Mouse (Mus musculus) embryonic facial prominence, embryonic 15.5 days (tissue): ENCODE measurements at regions not wholly inside any gene's neighbourhood (a gene's known extent, or its start where the extent isn't known, plus 50 kb on each side); places are given as distances from the start of the nearest gene placed in this dataset.

ENCODE experiments used
- ATAC-seq: fragments of 200-750 bp; cut with Nextera tagmentation; 2 replicates; pipeline ENCODE4 v1.8.0; 2017; ENCODE audit warnings: low read depth, moderate TSS enrichment; ENCODE audit not compliant: insufficient number of reproducible peaks, low FRiP score, low TSS enrichment
- H3K27ac ChIP-seq: fragments of 300-500 bp; sonication (generic); replicated peaks from 2 replicates; pipeline ENCODE4 v1.5.1; 2015; ENCODE audit warnings: mild to moderate bottlenecking, inconsistent platforms
- H3K27me3 ChIP-seq: fragments of 300-500 bp; sonication (generic); 2 replicates; pipeline ENCODE4 v1.6.1; 2015; ENCODE audit warnings: inconsistent platforms
- H3K36me3 ChIP-seq: fragments of 300-500 bp; sonication (generic); 2 replicates; pipeline ENCODE4 v1.6.1; 2015; ENCODE audit warnings: mild to moderate bottlenecking, inconsistent platforms
- H3K4me1 ChIP-seq: fragments of 300-500 bp; sonication (generic); 2 replicates; pipeline ENCODE4 v1.6.1; 2015; ENCODE audit warnings: inconsistent platforms
- H3K4me2 ChIP-seq: fragments of 300-500 bp; sonication (generic); replicated peaks from 2 replicates; pipeline ENCODE4 v1.6.1; 2015; ENCODE audit warnings: mild to moderate bottlenecking, inconsistent platforms
- H3K4me3 ChIP-seq: fragments of 300-500 bp; sonication (generic); replicated peaks from 2 replicates; pipeline ENCODE4 v1.5.1; 2015; ENCODE audit warnings: mild to moderate bottlenecking, inconsistent platforms
- H3K9ac ChIP-seq: fragments of 300-500 bp; sonication (generic); 2 replicates; pipeline ENCODE4 v1.6.1; 2015; ENCODE audit warnings: inconsistent platforms
- H3K9me3 ChIP-seq: fragments of 300-500 bp; sonication (generic); replicated peaks from 2 replicates; pipeline ENCODE4 v1.6.1; 2016; ENCODE audit warnings: inconsistent platforms
- WGBS: fragments of 180-500 bp; shearing (Covaris S2); methylation state at CpG from one replicate; pipeline ENCODE4 v1.1.7; 2015; 5-methylcytosine and 5-hydroxymethylcytosine counted together

DNA sequence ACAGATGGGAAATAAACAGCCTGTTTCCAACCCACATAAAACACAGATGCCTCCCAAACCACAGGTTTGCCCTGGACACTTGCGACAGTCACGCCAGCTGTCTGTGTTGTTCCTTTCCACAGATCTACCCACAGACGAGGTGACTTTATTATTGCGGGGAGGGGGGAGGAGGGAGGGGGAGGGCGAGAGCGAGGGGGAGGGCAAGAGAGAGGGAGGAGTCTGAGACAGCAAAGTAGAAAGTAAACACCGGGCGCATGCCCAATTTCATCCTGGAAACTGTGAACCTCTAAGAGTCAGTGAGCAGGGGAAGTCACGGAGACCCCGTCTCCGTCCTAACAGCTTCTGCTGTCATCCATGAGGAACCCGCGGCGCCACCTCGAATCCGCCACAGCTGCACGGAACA lies 155.8 kb downstream of the Dyrk2 start:
- Histone ChIP-seq H3K9me3 (no peaks in the 10 kb centered on the region), H3K27me3 (no peaks in the 10 kb centered on the region), H3K4me2 (no peak overlapping the region), H3K9ac (no peak overlapping the region), H3K4me1 (no peaks in the 10 kb centered on the region), H3K27ac (no peak overlapping the region), H3K36me3 (no peaks in the 10 kb centered on the region), H3K4me3 (no peak overlapping the region)
- no peak for ATAC-seq
- 83% methylated on average over 17 of the region's 17 CpGs for WGBS

DNA sequence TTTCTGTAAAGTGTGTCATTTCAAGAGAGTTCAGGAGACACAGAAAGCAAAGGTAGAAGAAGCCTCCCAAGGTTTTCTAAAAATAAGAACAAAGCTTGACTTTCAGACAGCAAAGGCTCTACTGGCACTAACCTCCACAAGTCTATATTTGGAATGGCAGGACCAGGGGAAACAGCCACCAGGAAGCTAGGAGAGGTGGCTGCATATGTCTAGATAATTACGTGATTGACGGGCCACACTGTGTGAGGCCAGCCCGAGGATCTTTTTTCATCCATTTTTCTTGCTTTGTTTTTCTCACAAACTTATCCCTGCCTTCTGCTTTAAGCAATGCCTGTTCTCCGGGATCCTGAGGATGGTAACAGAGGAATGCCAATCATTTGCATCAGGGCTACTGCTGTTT lies 155.4 kb downstream of the Dyrk2 start:
- Histone ChIP-seq H3K4me2 (no peak overlapping the region), H3K9me3 (no peaks in the 10 kb centered on the region), H3K27ac (no peak overlapping the region), H3K9ac (no peak overlapping the region), H3K4me3 (no peak overlapping the region), H3K4me1 (no peaks in the 10 kb centered on the region), H3K27me3 (no peaks in the 10 kb centered on the region), H3K36me3 (no peaks in the 10 kb centered on the region)
- WGBS: 79% methylated on average over 4 of the region's 4 CpGs
- ATAC-seq: no peak

DNA sequence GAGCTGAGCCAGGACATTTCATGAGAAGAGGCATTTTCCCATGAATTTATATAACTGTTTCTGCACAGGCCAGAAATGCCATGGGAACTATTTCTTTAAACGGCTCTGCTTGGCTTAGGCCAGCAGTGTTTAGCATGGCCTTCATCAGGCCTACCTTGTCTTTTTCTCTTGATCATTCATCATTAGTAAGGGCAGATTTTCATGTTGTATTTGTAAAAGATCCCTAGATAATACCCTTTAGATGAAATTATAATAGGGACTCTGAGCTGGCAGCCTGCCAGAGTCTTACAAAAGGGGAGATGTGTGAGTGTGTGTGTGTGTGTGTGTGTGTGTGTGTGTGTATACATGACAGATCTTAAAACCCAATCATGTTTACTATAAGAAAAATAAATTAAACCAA lies 149.4 kb downstream of the Dyrk2 start:
- Histone ChIP-seq H3K27ac (no peak overlapping the region), H3K4me2 (no peak overlapping the region), H3K27me3 (no peaks in the 10 kb centered on the region), H3K4me1 (peaks cover 13% of the 10 kb centered on the region), H3K9ac (no peak overlapping the region), H3K9me3 (no peaks in the 10 kb centered on the region), H3K4me3 (no peak overlapping the region), H3K36me3 (no peaks in the 10 kb centered on the region)
- 33% methylated on average over 1 of the region's 1 CpGs for WGBS
- ATAC-seq: no peak

DNA sequence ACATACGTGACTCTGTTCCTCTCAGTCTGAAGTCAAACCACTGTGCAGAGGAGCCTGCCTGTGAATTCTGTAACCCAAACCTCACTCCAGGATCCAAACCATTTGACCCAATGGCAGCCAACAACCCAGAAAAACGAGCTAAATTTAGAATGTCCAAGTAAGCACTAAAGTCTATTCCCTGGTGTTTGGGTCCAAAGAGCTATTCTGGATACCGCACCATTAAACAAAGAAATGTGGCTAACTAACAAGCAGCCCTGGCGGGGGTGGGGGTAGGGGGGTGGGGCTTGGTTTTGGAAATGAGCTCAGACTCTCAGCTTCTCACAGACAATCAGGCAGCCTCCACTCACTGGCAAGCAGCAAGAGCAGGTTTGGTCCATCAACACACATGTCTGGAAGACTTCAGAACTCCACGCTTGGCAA lies 147.9 kb downstream of the Dyrk2 start:
- Histone ChIP-seq H3K36me3 (no peaks in the 10 kb centered on the region), H3K4me1 (peaks cover 13% of the 10 kb centered on the region), H3K27ac (0 out of 2 replicates have a peak overlapping the region, but pooled peaks have one; percentile 14), H3K4me2 (no peak overlapping the region), H3K27me3 (no peaks in the 10 kb centered on the region), H3K9me3 (no peaks in the 10 kb centered on the region), H3K4me3 (no peak overlapping the region), H3K9ac (no peak overlapping the region)
- ATAC-seq: peak; percentile 79
- 21% methylated on average over 5 of the region's 5 CpGs for WGBS

DNA sequence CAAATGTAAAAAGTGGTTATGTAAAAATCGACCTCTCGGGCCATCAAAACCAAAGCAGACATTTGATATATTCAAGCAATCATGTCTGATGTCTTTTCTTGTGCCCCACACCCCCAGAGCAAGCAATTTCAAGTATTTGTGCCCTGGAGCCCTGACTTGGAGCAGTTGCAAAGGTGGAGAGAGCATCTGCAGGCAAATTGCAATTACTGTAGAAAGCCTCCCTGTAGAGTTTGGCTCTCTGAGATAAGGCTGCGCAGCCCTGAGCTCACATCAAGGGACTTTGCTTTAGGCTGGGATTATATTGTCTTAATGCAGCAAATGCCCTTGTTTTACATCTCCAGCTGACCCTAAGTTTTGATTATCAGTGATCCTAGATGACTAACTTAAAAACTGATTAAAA lies 147.3 kb downstream of the Dyrk2 start:
- H3K36me3 ChIP-seq: no peaks in the 10 kb centered on the region
- no peak overlapping the region for H3K27ac ChIP-seq
- no peaks in the 10 kb centered on the region for H3K9me3 ChIP-seq
- 27% methylated on average over 3 of the region's 3 CpGs for WGBS
- peaks cover 13% of the 10 kb centered on the region for H3K4me1 ChIP-seq
- H3K9ac ChIP-seq: no peak overlapping the region
- H3K4me2 ChIP-seq: no peak overlapping the region
- no peak for ATAC-seq
- H3K27me3 ChIP-seq: no peaks in the 10 kb centered on the region
- H3K4me3 ChIP-seq: no peak overlapping the region

DNA sequence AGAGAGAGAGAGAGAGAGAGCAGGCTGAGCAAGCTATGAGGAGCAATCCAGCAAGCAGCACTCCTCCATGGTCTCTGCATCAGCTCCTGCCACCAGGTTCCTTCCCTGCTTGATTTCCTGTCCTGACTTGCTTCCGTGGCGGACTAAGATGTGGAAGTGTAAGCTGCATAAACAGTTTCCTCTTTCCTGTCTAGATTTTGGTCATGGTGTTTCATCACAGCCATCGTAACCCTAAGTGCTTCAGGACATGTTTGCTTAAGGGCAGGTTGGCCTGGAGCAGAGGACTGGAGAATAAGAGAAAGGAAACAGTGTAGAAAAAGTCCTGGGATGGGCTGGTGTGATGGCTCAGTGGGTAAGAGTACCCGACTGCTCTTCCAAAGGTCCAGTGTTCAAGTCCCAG lies 133.9 kb downstream of the Dyrk2 start:
- no peak for ATAC-seq
- no peak overlapping the region for H3K9ac ChIP-seq
- no peaks in the 10 kb centered on the region for H3K9me3 ChIP-seq
- H3K27ac ChIP-seq: no peak overlapping the region
- H3K36me3 ChIP-seq: no peaks in the 10 kb centered on the region
- no peak overlapping the region for H3K4me3 ChIP-seq
- H3K4me1 ChIP-seq: no peaks in the 10 kb centered on the region
- H3K4me2 ChIP-seq: no peak overlapping the region
- WGBS: 82% methylated on average over 4 of the region's 4 CpGs
- no peaks in the 10 kb centered on the region for H3K27me3 ChIP-seq

DNA sequence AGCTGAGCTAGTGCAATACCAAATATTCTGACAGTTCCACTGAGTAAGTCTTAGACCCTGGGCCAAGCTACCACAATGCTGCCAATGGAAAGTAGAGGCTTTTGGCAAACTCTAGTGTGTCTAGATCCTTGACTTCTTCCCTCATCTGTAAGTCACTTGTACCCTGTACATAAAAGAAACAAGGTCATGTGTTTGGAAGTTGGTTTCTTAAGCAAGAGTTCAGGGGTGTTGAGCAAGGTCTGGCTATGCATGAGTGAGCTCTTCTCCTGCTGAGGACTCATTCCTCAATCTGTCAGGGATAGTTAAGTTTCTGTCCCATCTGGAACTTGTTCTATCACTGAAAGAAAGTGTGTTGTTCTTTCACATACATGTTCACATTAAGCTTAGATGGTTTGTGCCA lies 132.9 kb downstream of the Dyrk2 start:
- Histone ChIP-seq H3K4me1 (no peaks in the 10 kb centered on the region), H3K4me2 (no peak overlapping the region), H3K27me3 (no peaks in the 10 kb centered on the region), H3K36me3 (no peaks in the 10 kb centered on the region), H3K27ac (no peak overlapping the region), H3K9ac (no peak overlapping the region), H3K4me3 (no peak overlapping the region), H3K9me3 (no peaks in the 10 kb centered on the region)
- ATAC-seq: no peak

DNA sequence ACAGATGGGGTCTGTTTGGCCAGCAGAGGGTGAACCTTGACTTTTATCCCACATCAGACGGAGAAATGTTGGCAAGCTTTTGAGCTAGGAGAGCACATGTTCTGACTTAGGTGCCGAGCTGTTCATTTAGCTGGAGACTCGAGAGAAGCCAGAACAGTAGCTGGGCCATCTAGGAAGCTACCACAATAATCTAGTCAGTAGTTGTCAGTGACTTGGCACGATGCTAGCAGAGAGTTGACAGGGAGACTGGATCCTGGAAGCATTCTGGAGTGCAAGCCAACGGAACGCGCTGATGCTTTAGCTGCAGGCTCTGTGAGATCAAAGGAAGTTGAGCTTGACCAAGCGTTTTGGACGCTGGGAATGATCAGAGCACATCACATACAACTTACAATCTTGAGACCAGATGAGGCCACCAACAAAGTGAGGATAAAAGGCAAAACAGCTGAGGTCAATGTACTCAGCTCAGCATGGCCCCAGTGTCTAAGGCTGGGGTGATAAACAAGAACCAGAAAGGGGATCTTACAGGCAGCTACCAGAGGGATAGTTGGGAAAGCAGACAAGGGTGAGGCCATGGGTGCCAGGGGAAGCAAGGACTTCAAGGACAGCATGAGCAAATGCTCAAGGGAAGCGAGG lies 130.0 kb downstream of the Dyrk2 start:
- no peak overlapping the region for H3K27ac ChIP-seq
- H3K36me3 ChIP-seq: no peaks in the 10 kb centered on the region
- H3K9ac ChIP-seq: no peak overlapping the region
- 64% methylated on average over 10 of the region's 10 CpGs for WGBS
- H3K4me2 ChIP-seq: no peak overlapping the region
- no peak for ATAC-seq
- no peaks in the 10 kb centered on the region for H3K27me3 ChIP-seq
- no peak overlapping the region for H3K4me3 ChIP-seq
- no peaks in the 10 kb centered on the region for H3K4me1 ChIP-seq
- no peaks in the 10 kb centered on the region for H3K9me3 ChIP-seq

DNA sequence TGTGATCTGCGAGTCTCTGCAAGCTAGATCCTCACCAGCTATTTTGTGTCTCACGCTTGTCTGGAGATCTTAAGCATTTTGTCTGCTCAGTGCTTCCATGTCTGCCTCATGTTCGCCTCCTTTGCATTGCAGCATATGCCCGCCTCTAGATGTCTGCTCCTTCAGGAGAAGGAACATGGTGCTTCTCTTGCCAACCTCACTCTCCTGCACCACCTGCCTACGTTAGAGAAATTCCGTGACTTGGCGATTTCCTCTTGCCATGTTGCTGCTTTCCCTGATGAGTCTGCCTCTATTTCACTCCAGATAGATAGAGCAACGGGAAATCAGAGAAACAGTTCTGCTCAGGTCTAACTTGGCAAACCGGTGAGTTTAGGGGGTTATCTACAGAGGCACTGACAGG lies 126.2 kb downstream of the Dyrk2 start:
- peaks cover 5% of the 10 kb centered on the region for H3K4me1 ChIP-seq
- WGBS: 81% methylated on average over 9 of the region's 9 CpGs
- H3K9ac ChIP-seq: no peak overlapping the region
- no peaks in the 10 kb centered on the region for H3K27me3 ChIP-seq
- no peak for ATAC-seq
- H3K4me2 ChIP-seq: no peak overlapping the region
- H3K4me3 ChIP-seq: no peak overlapping the region
- no peak overlapping the region for H3K27ac ChIP-seq
- H3K36me3 ChIP-seq: no peaks in the 10 kb centered on the region
- no peaks in the 10 kb centered on the region for H3K9me3 ChIP-seq

DNA sequence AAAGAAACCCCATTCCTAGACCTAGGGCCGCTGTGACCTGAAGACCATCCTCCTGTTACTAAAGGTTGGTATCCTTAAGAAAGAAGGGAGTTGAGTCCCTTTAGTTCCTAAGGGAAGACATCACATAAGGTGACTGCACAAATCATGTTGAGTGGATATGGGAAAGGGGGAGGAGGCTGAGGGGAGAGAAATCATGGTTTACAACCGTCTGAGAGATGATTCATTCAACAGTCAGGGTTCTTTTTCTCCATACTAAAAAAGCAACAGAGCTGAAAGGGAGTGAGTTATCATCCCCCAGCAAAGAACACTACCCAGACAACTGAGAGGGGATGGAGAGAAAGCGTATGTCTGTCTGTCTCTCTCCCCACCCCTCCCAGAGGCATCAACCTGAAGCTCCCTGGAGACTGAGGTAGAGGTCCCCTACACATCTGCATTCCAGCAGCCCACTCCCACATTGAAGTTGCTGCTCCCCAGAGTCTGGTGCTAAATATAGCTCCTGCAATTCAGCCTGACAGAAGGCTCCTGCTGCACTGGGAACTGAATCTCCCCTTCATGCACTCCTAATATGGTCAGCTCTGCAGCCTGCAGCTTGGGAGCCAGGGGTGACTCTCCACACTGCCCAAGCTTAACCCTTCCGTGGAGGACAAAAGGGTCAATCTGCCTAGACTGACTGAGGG lies 123.2 kb downstream of the Dyrk2 start:
- H3K36me3 ChIP-seq: no peaks in the 10 kb centered on the region
- H3K9me3 ChIP-seq: no peaks in the 10 kb centered on the region
- 44% methylated on average over 4 of the region's 4 CpGs for WGBS
- no peak overlapping the region for H3K27ac ChIP-seq
- H3K4me2 ChIP-seq: no peak overlapping the region
- ATAC-seq: no peak
- no peak overlapping the region for H3K4me3 ChIP-seq
- peaks cover 5% of the 10 kb centered on the region for H3K4me1 ChIP-seq
- no peak overlapping the region for H3K9ac ChIP-seq
- no peaks in the 10 kb centered on the region for H3K27me3 ChIP-seq

DNA sequence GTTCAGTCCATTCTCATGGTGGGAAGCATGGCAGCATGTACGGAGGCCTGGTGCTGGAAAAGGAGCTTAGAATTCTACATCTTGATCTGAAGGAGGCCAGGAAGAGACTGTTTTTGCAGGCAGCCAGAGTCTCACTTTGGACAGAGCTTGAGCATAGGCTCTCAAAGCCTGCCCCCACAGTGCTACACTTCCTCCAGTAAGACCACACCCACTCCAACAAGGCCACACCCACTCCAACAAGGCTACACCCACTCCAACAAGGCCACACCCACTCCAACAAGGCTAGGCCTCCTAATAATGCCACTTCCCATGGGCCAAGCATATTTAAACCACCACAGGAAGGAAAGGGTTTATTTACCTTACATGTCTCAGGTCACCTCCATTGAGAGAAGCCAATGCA lies 121.0 kb downstream of the Dyrk2 start:
- no peak for ATAC-seq
- no peak overlapping the region for H3K9ac ChIP-seq
- no peaks in the 10 kb centered on the region for H3K9me3 ChIP-seq
- WGBS: 82% methylated on average over 1 of the region's 1 CpGs
- no peaks in the 10 kb centered on the region for H3K36me3 ChIP-seq
- no peak overlapping the region for H3K4me2 ChIP-seq
- H3K27ac ChIP-seq: no peak overlapping the region
- no peaks in the 10 kb centered on the region for H3K27me3 ChIP-seq
- H3K4me1 ChIP-seq: peaks cover 5% of the 10 kb centered on the region
- no peak overlapping the region for H3K4me3 ChIP-seq

DNA sequence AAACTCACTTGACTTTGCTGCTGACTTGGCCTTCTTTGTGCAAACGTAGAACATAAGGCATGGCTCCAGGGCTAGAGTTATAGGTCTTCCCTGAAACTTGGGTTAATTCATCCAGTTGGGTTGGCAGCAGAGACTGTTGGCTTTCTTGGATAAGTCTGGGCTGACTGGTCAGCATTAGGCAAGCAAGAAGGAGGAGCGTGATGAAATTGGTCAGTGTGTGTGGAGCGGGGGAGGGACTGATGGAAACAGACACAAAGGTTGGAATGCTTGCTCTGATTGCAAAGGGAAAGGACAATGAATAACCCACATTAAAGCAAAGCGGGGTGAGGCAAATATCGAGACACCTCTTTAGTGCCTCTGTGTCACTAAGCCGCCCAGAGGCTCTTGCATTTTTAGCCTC lies 120.3 kb downstream of the Dyrk2 start:
- Histone ChIP-seq H3K4me3 (no peak overlapping the region), H3K4me2 (no peak overlapping the region), H3K27ac (no peak overlapping the region), H3K36me3 (no peaks in the 10 kb centered on the region), H3K9ac (no peak overlapping the region), H3K27me3 (no peaks in the 10 kb centered on the region), H3K4me1 (peaks cover 5% of the 10 kb centered on the region), H3K9me3 (no peaks in the 10 kb centered on the region)
- WGBS: 74% methylated on average over 6 of the region's 6 CpGs
- no peak for ATAC-seq
